Mouse (Mus musculus): ENCODE data around the gene Psmc5. TPM values are rescaled to one million over a fixed set of nuclear protein-coding genes. Genes with fewer than 3 reads are reported as not detected.

The Psmc5 gene
- polyA plus RNA-seq, 1 experiment from 2014 or later, result 96.6 TPM

DNA sequence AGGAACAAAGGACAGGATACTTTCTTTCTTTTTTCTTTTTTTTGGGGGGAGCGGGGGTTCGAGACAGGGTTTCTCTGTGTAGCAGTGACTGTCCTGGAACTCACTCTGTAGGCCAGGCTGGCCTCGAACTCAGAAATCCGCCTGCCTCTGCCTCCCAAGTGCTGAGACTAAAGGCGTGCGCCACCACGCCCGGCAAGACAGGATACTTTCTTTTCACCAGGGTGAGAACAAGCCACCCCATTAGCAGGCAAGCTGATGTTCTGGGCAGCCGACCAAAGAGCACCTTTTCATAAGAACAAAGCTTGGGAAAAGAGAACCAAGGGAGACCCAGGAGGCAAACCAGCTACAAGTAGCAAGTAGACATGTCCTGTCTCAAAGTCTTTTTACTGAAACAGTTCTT is 50.8 kb downstream of the Psmc5 start:
- H3K4me3 ChIP-seq (ENCODE audit: inconsistent target), result no peak overlapping the region
- WGBS (ENCODE audit: missing documents), result 94% methylated on average over 9 of the region's 9 CpGs
- H3K27ac ChIP-seq, result no peak overlapping the region
- no peaks in the 10 kb centered on the region for H3K36me3 ChIP-seq (ENCODE audit: inconsistent target)
- no peaks in the 10 kb centered on the region for H3K79me2 ChIP-seq (ENCODE audit: inconsistent target)

DNA sequence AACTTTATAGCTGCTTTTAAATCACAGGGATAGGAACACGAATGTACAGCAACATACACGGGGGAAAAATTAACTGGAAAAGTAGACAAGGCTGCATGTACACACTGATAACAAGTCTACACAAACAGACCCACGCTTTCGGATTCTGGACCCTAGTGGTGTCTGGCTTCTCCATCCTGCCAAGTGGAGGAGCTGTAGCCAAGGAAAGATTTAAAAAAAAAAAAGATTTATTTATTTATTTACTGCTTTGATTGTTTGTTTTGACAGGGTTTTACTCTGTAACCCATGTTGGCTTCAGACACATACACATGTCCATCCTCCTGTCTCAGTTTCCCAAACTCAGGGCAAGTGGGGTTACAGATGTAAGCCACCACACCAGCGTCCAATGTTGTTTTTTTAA is 51.5 kb downstream of the Psmc5 start:
- Histone ChIP-seq H3K27ac (no peak overlapping the region), H3K4me3 (ENCODE audit: inconsistent target) (no peak overlapping the region), H3K36me3 (ENCODE audit: inconsistent target) (no peaks in the 10 kb centered on the region), H3K79me2 (ENCODE audit: inconsistent target) (no peaks in the 10 kb centered on the region)
- 93% methylated on average over 5 of the region's 5 CpGs for WGBS (ENCODE audit: missing documents)

DNA sequence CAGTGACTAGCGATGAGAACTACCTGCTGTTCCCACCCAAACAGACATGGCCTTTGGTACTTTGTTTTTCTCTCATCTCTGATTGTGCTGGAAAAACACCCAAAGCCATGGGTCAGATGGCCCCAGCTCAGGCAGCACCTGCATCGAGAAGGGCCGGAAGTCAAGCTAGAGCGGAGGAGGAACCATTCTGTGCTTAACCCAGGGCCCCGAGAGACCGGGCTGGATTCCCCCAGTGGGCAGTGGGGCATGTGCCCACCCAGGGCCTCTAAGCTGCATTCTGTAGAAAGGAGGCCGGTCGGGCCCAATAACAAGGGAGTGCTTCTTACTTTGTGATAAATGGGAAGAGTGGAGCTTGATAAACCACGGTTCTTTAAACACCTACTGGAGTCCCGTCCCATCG is 52.2 kb downstream of the Psmc5 start:
- H3K79me2 ChIP-seq (ENCODE audit: inconsistent target), result no peaks in the 10 kb centered on the region
- H3K36me3 ChIP-seq (ENCODE audit: inconsistent target), result no peaks in the 10 kb centered on the region
- no peak overlapping the region for H3K27ac ChIP-seq
- H3K4me3 ChIP-seq (ENCODE audit: inconsistent target), result no peak overlapping the region
- WGBS (ENCODE audit: missing documents), result 77% methylated on average over 11 of the region's 11 CpGs

DNA sequence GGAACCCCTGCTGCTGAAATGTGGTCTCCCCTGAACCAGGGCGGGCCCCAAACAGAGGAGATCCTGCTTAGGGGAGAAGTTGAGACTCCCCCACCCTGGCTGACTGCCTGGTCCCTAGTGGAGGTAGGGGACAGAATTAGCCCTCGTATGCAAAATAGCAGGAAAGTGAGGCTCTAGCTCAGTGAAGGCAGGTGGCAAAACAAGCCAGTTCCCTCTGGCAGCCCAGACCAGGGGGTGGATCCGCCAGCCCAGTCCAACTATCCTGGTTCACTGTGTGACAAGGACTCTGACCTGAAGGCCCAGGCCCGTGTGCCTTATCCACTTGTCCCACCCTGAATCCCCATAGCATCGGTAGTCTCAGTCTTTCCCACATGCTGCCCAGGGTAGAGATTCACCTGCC is 54.2 kb downstream of the Psmc5 start:
- WGBS (ENCODE audit: missing documents), result 89% methylated on average over 5 of the region's 5 CpGs
- Histone ChIP-seq H3K4me3 (ENCODE audit: inconsistent target) (no peak overlapping the region), H3K27ac (no peak overlapping the region), H3K36me3 (ENCODE audit: inconsistent target) (no peaks in the 10 kb centered on the region), H3K79me2 (ENCODE audit: inconsistent target) (no peaks in the 10 kb centered on the region)

Other genes with a start within 250 kb of the Psmc5 start
- not detected in 3 replicates for gene Kcnh6, start 248.0 kb upstream of the Psmc5 start, polyA plus RNA-seq (2018)
- 33.8 to 64.7 TPM (median 48.5 TPM) in 3 replicates for gene Dcaf7, start 219.3 kb upstream of the Psmc5 start, polyA plus RNA-seq (2018)
- 9.9 to 15.0 TPM (median 13.6 TPM) in 3 replicates for gene Taco1, start 190.1 kb upstream of the Psmc5 start, polyA plus RNA-seq (2018)
- 47.7 to 51.9 TPM (median 49.8 TPM) in 3 replicates for gene Map3k3, start 171.5 kb upstream of the Psmc5 start, polyA plus RNA-seq (2018)
- not detected in 3 replicates for gene Gm10840, start 95.3 kb upstream of the Psmc5 start, polyA plus RNA-seq (2018)
- gene Limd2, start 95.3 kb upstream of the Psmc5 start, polyA plus RNA-seq (2018), result 74.9 to 122 TPM (median 80.3 TPM) in 3 replicates
- 14.5 to 19.3 TPM (median 18.7 TPM) in 3 replicates for gene Strada, start 54.0 kb upstream of the Psmc5 start, polyA plus RNA-seq (2018)
- 46.7 to 77.0 TPM (median 51.2 TPM) in 3 replicates for gene Ccdc47, start 39.8 kb upstream of the Psmc5 start, polyA plus RNA-seq (2018)
- gene Ddx42, start 39.2 kb upstream of the Psmc5 start, polyA plus RNA-seq (2018), result 37.1 to 61.7 TPM (median 46.9 TPM) in 3 replicates
- gene Ftsj3, start 75 bp upstream of the Psmc5 start, polyA plus RNA-seq (2018), result 20.8 to 53.8 TPM (median 38.8 TPM) in 3 replicates
- gene Smarcd2, start 16.8 kb downstream of the Psmc5 start, polyA plus RNA-seq (2018), result 54.1 to 59.1 TPM (median 55.6 TPM) in 3 replicates
- 0.10 to 0.28 TPM (median 0.15 TPM) in 3 replicates for gene Tcam1, start 20.5 kb downstream of the Psmc5 start, polyA plus RNA-seq (2018)
- not detected in 3 replicates for gene Gh, start 45.7 kb downstream of the Psmc5 start, polyA plus RNA-seq (2018)
- gene Cd79b, start 58.6 kb downstream of the Psmc5 start, polyA plus RNA-seq (2018), result 1.9 to 4.4 TPM (median 2.9 TPM) in 3 replicates
- gene Scn4a, start 97.1 kb downstream of the Psmc5 start, polyA plus RNA-seq (2018), result 0.03 TPM in 1 of 3 replicates, not detected in the others
- not detected in 3 replicates for gene Prr29, start 109.3 kb downstream of the Psmc5 start, polyA plus RNA-seq (2018)
- gene Icam2, start 131.9 kb downstream of the Psmc5 start, polyA plus RNA-seq (2018), result 4.3 to 7.9 TPM (median 7.0 TPM) in 3 replicates
- gene Ern1, start 231.7 kb downstream of the Psmc5 start, polyA plus RNA-seq (2018), result 17.0 to 28.6 TPM (median 18.0 TPM) in 3 replicates